Mouse (Mus musculus) myocyte (in vitro differentiated cells): Measurements from ENCODE around the gene Fbxw5. TPM values are rescaled to one million over a fixed set of nuclear protein-coding genes. Genes with fewer than 3 reads are reported as not detected.

Experiments
- H3K27me3 ChIP-seq: one replicate; pipeline ENCODE4 v1.6.1; 2011; ENCODE audit not compliant: control insufficient read depth, insufficient read depth, insufficient read length
- H3K36me3 ChIP-seq: one replicate; pipeline ENCODE4 v1.6.1; 2011; ENCODE audit not compliant: control insufficient read depth, insufficient read depth
- H3K4me2 ChIP-seq: one replicate; pipeline ENCODE4 v1.6.1; 2011; ENCODE audit warnings: low read depth, control low read depth
- H3K4me3 ChIP-seq: one replicate; pipeline ENCODE4 v1.5.1; 2011; ENCODE audit warnings: mild to moderate bottlenecking, control low read depth, moderate library complexity
- H3K79me2 ChIP-seq: one replicate; pipeline ENCODE4 v1.6.1; 2011; ENCODE audit not compliant: control insufficient read depth, insufficient read depth
- H3ac ChIP-seq: one replicate; pipeline ENCODE4 v1.6.1; 2011; ENCODE audit not compliant: control insufficient read depth, insufficient read length
- CEBPB ChIP-seq: IDR thresholded peaks from 2 replicates; pipeline ENCODE4 v1.6.1; 2011; ENCODE audit warnings: mild to moderate bottlenecking, moderate library complexity; ENCODE audit not compliant: poor library complexity, insufficient read depth, severe bottlenecking
- E2F4 ChIP-seq: IDR thresholded peaks from one replicate; pipeline ENCODE4 v1.6.1; 2011; ENCODE audit warnings: mild to moderate bottlenecking, control low read depth, moderate library complexity; ENCODE audit not compliant: insufficient read depth
- MAX ChIP-seq: IDR thresholded peaks from one replicate; pipeline ENCODE4 v1.6.1; 2011; ENCODE audit warnings: low read depth, mild to moderate bottlenecking, control low read depth
- MYOD1 ChIP-seq, 3 experiments: IDR thresholded peaks; one replicate each; pipeline ENCODE4 v1.6.1; 2011; ENCODE audit warnings: control low read depth in 2 of 3, low read depth in 2 of 3, mild to moderate bottlenecking in 2 of 3, moderate library complexity in 1 of 3; ENCODE audit not compliant: insufficient read length in 2 of 3, control insufficient read depth in 1 of 3
- MYOG ChIP-seq, 3 experiments: IDR thresholded peaks; one replicate each; pipeline ENCODE4 v1.6.1; 2011; ENCODE audit warnings: control low read depth in 2 of 3, low read depth in 2 of 3, mild to moderate bottlenecking in 2 of 3; ENCODE audit not compliant: insufficient read length in 2 of 3, control insufficient read depth in 1 of 3, insufficient read depth in 1 of 3
- POLR2A ChIP-seq: IDR thresholded peaks from one replicate; pipeline ENCODE4 v1.6.1; 2011; ENCODE audit warnings: low read depth, mild to moderate bottlenecking, control low read depth, moderate library complexity; ENCODE audit not compliant: insufficient read length
- POLR2AphosphoS2 ChIP-seq: IDR thresholded peaks from one replicate; pipeline ENCODE4 v1.6.1; 2011; ENCODE audit warnings: low read depth, control low read depth; ENCODE audit not compliant: insufficient read length
- REST ChIP-seq: IDR thresholded peaks from one replicate; pipeline ENCODE4 v1.6.1; 2011; ENCODE audit warnings: mild to moderate bottlenecking, control low read depth, moderate library complexity; ENCODE audit not compliant: insufficient read depth, insufficient read length
- SRF ChIP-seq: IDR thresholded peaks from one replicate; pipeline ENCODE4 v1.6.1; 2011; ENCODE audit warnings: low read depth; ENCODE audit not compliant: control insufficient read depth, insufficient read length
- TCF12 ChIP-seq: IDR thresholded peaks from one replicate; pipeline ENCODE4 v1.6.1; 2011; ENCODE audit warnings: mild to moderate bottlenecking, control low read depth; ENCODE audit not compliant: poor library complexity, insufficient read depth, severe bottlenecking
- TCF3 ChIP-seq: IDR thresholded peaks from one replicate; pipeline ENCODE4 v1.6.1; 2011; ENCODE audit warnings: low read depth, control low read depth; ENCODE audit not compliant: insufficient read length
- USF1 ChIP-seq: IDR thresholded peaks from one replicate; pipeline ENCODE4 v1.6.1; 2011; ENCODE audit warnings: low read depth, mild to moderate bottlenecking, control low read depth, moderate library complexity
- polyA plus RNA-seq: library from polyadenylated mRNA; unstranded; fragments of >200 nt; fragmentation: generic; extraction: Trizol; gene quantifications from one replicate; pipeline ENCODE4 v1.2.1, GENCODE M21; 2012; ENCODE audit warnings: missing spikeins

The Fbxw5 gene
- polyA plus RNA-seq, 1 experiment = 53.6 TPM

- Histone ChIP-seq H3K36me3 (no peaks in the 10 kb centered on the region), H3K4me2 (peak overlapping the region; percentile 87), H3ac (peak overlapping the region; percentile 56), H3K27me3 (no peaks in the 10 kb centered on the region), H3K79me2 (peaks cover 15% of the 10 kb centered on the region), H3K4me3 (peak overlapping the region; percentile 74)
- no peak for TF ChIP-seq REST
- TF ChIP-seq USF1 = no peak
- no peak for TF ChIP-seq CEBPB
- no peak for TF ChIP-seq SRF
Observed at GRCm38 (mm10) chr2:25500071-25500575, 427 bp upstream of the Fbxw5 start.

- Histone ChIP-seq H3K36me3 (peaks cover 3% of the 10 kb centered on the region), H3ac (peak within 1 kb of the TSS; percentile 56), H3K79me2 (peaks cover 15% of the 10 kb centered on the region), H3K4me3 (peak within 1 kb of the TSS; percentile 74), H3K27me3 (no peaks in the 10 kb centered on the region), H3K4me2 (peak within 1 kb of the TSS; percentile 91)
- no peak for TF ChIP-seq POLR2A
- TF ChIP-seq MYOD1 (IDR thresholded peaks at IDR 0.05; ENCODE audit: control insufficient read depth in 1 of 3, insufficient read length in 2 of 3, low read depth in 2 of 3) = no peak
- TF ChIP-seq POLR2AphosphoS2 = no peak
- TF ChIP-seq TCF12 = no peak
- no peak for TF ChIP-seq CEBPB
- no peak for TF ChIP-seq E2F4
- TF ChIP-seq MAX = no peak
- TF ChIP-seq TCF3 = no peak
- TF ChIP-seq SRF = no peak
- no peak for TF ChIP-seq USF1
- TF ChIP-seq MYOG (IDR thresholded peaks at IDR 0.05; ENCODE audit: control insufficient read depth in 1 of 3, insufficient read depth in 1 of 3, insufficient read length in 2 of 3, low read depth in 2 of 3) = no peak
- no peak for TF ChIP-seq REST
Observed at GRCm38 (mm10) chr2:25501593-25502486, 1.3 kb downstream of the Fbxw5 start, which contains the start of gene C8g. Gene C8g, minus strand, starts transcription at chr2:25501719.

GRCm38 (mm10) chr2:25502726-25503125 lies 2.2 kb downstream of the Fbxw5 start:
- Histone ChIP-seq H3K79me2 (peaks cover 15% of the 10 kb centered on the region), H3K27me3 (no peaks in the 10 kb centered on the region), H3K36me3 (peaks cover 3% of the 10 kb centered on the region), H3ac (no peak overlapping the region), H3K4me2 (no peak overlapping the region), H3K4me3 (no peak overlapping the region)
- TF ChIP-seq MAX (no peak), MYOD1 (IDR thresholded peaks at IDR 0.05; ENCODE audit: control insufficient read depth in 1 of 3, insufficient read length in 2 of 3, low read depth in 2 of 3) (no peak), SRF (no peak), REST (no peak), TCF12 (no peak), POLR2A (no peak), E2F4 (no peak), USF1 (no peak), MYOG (IDR thresholded peaks at IDR 0.05; ENCODE audit: control insufficient read depth in 1 of 3, insufficient read depth in 1 of 3, insufficient read length in 2 of 3, low read depth in 2 of 3) (no peak), POLR2AphosphoS2 (no peak), CEBPB (no peak), TCF3 (no peak)

GRCm38 (mm10) chr2:25504538-25504937 lies 4.0 kb downstream of the Fbxw5 start:
- Histone ChIP-seq H3K79me2 (peaks cover 15% of the 10 kb centered on the region), H3K27me3 (no peaks in the 10 kb centered on the region), H3K4me2 (no peak overlapping the region), H3ac (no peak overlapping the region), H3K36me3 (peaks cover 3% of the 10 kb centered on the region), H3K4me3 (no peak overlapping the region)
- TF ChIP-seq POLR2A (no peak), REST (no peak), USF1 (no peak), TCF3 (no peak), MYOG (IDR thresholded peaks at IDR 0.05; ENCODE audit: control insufficient read depth in 1 of 3, insufficient read depth in 1 of 3, insufficient read length in 2 of 3, low read depth in 2 of 3) (no peak), SRF (no peak), E2F4 (no peak), MAX (no peak)

GRCm38 (mm10) chr2:25505000-25505399 lies 4.5 kb downstream of the Fbxw5 start:
- H3K27me3 ChIP-seq = no peaks in the 10 kb centered on the region
- H3ac ChIP-seq = no peak overlapping the region
- H3K79me2 ChIP-seq = peaks cover 15% of the 10 kb centered on the region
- H3K36me3 ChIP-seq = peaks cover 3% of the 10 kb centered on the region
- no peak overlapping the region for H3K4me2 ChIP-seq
- TF ChIP-seq TCF12 = no peak
- TF ChIP-seq TCF3 = no peak
- no peak for TF ChIP-seq REST
- no peak for TF ChIP-seq SRF
- TF ChIP-seq E2F4 = no peak
- H3K4me3 ChIP-seq = no peak overlapping the region
